Mouse (Mus musculus): ENCODE measurements around the gene Slc38a4.
A peak's percentile ranks its signal among the peaks of the same experiment; 100 is the strongest.

The Slc38a4 gene

GRCm38 (mm10) chr15:97055794-97056193, at the start of gene Slc38a4:
TSS of gene Slc38a4 (minus strand) at chr15:97055956.
- DNase-seq (ENCODE audit: low read depth, low spot score): peak; percentile 46

DNA sequence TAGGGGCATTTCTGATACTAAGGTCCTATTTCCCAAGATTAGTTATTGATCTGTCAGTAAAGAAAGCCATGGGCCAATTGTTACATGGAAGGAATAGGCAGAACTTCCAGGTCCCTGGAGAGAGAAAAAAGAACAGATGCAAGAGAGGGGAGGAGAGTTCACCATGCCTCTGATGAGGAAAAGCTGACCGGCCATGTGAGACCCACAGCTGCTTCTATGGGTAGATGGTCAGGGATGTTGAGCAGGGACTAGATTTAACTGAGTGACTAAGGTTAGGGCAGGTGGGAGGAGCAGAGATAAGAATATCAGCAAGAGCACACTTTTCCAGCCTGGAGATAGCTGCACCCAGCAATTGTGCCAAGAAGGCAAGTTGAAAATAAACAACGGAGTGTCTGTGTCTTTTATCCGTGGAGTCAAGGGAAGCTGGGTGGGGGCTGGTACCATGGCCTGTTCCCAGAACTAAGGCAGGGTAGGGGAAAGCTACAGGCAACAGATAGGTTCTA, 49.2 kb upstream of the Slc38a4 start:
- DNase-seq (ENCODE audit: low read depth, low spot score): no peak

- no peak for DNase-seq (ENCODE audit: low read depth, low spot score)
Measured at GRCm38 (mm10) chr15:97104048-97104447, 48.3 kb upstream of the Slc38a4 start.

DNA sequence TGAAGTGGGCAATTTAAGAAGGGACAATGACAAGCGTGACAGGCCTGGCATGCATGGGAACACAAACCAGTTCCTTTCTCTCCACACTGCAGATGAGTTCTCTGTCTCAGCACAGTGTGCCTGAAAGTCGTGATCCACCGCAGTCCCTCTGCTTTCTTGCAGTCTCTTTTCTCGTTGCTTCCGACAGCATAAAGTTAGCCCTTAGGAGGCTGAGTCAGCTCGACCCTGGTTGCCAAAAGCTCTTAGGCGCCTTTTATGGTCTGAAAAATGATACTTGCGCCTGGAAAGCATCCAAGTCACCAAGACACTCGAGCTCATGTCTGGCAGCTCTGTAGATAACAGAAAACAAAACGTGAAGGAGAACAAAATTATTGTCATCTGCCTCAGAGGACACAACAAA, 47.1 kb upstream of the Slc38a4 start:
- DNase-seq (ENCODE audit: low read depth, low spot score): peak; percentile 77

DNA sequence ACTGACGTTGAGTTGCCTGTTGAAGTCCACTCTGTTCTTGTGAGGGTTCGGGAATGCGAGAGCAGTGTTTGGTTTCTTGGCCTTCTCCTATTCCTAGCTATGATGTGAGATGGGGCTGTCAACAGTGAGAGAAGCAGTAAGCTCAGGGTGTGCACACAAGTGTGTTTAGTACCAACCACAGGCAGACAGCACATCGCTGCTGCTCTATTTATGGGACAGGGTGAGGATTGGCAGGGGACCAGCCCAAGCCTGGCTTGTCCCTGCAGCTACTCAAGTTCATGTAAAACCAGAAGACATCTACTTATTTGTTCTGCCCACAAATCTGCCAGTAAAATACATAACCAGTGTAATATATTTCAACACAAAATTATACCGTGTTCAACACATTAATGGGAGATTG, 46.4 kb upstream of the Slc38a4 start:
- peak; percentile 83 for DNase-seq (ENCODE audit: low read depth, low spot score)

DNA sequence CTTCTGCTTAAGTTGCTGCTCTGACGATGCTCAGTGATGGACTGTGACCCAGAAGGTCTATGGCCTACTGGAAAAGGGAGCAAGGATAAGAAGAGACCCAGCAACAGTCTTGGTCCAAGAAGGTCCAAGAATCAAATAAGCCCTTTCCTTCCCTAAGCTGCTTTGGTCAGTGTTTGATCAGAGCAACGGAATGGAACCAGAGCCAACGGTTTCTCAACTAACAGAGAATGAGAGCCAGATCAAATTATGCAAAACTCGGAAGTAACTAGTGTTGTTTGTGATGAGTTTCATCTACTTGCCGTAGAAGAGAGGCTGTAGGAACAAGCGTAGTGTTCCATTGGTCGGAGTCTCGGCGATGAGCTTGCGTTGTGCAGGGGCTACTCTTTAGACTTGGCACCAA, 43.3 kb upstream of the Slc38a4 start:
- DNase-seq (ENCODE audit: low read depth, low spot score): no peak

- no peak for DNase-seq (ENCODE audit: low read depth, low spot score)
Measured at GRCm38 (mm10) chr15:97097548-97097947, 41.8 kb upstream of the Slc38a4 start.

DNA sequence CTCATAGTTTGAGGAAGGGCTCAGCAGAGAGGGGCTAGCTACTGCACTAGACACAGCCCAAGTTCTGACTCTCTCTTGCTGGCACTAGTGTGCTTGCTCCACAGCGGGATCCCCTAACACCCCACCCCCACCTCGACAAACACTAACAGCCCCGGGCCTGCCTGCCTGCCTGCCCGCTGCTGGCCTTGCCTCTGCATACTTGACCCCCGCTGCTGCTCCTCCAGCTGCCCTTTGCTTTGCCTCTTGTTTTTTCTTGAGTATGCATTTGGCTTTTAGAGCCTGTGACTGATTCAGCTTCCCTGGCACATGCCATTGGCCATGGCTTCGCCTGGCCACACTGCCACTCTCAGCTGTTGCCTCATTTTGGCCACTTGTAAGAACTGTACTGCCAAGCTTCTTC, 33.8 kb upstream of the Slc38a4 start:
- peak; percentile 86 for DNase-seq (ENCODE audit: low read depth, low spot score)

- DNase-seq (ENCODE audit: low read depth, low spot score): no peak
Measured at GRCm38 (mm10) chr15:97085833-97086232, 30.1 kb upstream of the Slc38a4 start.

GRCm38 (mm10) chr15:97077665-97078064, 21.9 kb upstream of the Slc38a4 start:
- DNase-seq (ENCODE audit: low read depth, low spot score): no peak

DNA sequence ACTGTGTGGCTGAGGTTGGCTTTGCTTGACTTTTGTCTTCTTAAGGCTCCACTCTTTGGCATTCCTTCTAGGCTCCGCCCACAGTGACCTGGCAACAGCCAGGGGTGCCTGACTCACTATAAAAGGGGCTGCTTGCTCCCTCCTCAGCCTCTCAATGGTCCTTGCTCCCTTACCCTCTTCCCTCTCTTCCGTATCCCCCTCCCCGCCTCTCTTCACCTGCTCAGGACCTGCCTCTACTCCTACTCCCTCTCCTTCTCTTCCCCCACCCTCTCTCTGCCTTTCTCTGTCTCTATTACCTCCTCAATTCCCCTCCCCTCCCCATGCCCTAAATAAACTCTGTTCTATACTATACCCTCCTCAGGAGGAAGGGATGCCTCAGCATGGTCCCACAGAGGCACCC, 20.3 kb upstream of the Slc38a4 start:
- DNase-seq (ENCODE audit: low read depth, low spot score): no peak

DNA sequence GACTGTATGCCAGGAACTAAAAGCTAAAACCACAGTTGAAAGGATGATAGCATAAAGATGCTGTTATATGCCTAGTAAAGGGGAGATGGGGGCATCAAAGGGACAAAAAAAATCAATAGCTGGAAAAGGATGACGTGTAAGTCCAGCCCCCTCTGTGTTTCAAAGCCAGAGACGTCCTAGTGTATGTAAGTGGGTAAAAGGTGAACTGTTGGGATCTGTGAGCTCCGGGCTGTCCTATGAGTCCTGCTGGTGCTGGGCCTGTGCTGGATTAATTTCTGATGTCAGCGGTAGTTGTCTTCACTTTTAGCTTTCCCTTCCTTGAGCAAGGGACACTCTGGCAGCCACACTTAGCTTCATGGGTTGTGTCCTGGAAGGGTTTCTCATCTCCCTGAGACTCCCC, 19.5 kb upstream of the Slc38a4 start:
- no peak for DNase-seq (ENCODE audit: low read depth, low spot score)

GRCm38 (mm10) chr15:97072859-97073826, 17.4 kb upstream of the Slc38a4 start:
- DNase-seq (ENCODE audit: low read depth, low spot score): peak; percentile 44

GRCm38 (mm10) chr15:97067340-97068136, 11.8 kb upstream of the Slc38a4 start:
- DNase-seq (ENCODE audit: low read depth, low spot score): no peak

DNA sequence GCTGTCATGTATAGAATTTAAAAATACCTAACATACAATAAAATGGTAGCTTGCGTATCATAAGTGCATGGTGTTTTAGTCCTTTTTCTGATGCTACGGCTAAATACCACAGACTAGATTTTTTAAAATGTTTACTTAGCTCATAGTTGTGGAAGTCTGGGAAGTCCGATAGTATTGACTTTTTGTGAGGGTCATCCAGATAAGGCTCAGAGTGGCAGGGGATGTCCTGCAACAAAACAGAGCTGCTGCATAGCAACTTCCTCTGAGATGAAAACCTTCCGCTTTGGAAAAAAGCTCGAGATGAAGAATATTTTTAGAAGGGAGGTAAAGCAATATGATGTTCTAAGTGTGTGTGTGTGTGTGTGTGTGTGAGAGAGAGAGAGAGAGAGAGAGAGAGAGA, 11.2 kb upstream of the Slc38a4 start:
- DNase-seq (ENCODE audit: low read depth, low spot score): no peak

- DNase-seq (ENCODE audit: low read depth, low spot score): no peak
Measured at GRCm38 (mm10) chr15:97063211-97063610, 7.5 kb upstream of the Slc38a4 start.

DNA sequence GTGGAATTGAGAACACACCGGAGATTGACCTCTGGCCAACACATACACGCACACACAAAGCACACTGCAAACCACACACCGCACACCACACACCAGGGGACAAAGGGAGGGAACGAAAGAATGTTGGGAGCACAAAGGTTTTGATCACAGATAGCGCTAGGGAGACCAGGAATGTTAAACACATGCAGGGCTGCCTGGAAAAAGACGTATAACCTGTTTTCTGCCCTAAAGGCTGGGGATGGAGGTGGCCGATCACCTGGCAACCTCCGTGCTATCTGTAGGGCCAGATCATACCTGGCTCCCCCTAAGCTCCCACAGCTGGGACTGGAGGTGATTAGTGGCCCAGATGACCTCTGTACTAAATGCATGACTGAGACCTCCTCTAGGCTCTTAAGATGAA, 5.2 kb upstream of the Slc38a4 start:
- DNase-seq (ENCODE audit: low read depth, low spot score): no peak

- no peak for DNase-seq (ENCODE audit: low read depth, low spot score)
Measured at GRCm38 (mm10) chr15:97060571-97060970, 4.8 kb upstream of the Slc38a4 start.

DNA sequence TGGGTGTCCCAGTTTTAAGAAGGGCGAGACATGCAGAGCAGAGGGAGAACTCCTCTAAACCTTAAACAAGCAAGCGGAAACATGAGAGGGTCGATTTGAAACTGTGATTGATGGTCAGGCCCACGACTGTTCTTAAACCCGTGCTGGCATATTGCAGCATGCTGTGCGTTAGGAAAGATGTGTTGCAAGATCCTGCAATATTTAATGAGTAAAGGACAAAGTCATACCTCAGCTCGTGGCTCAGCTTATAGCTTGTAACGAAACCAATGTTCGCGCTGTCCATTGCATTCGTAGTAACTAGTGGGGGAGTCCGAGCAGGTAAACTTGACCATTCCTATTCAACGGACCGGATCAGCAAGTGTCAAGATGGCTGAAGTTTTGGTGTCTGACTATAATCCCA, 4.3 kb upstream of the Slc38a4 start:
- DNase-seq (ENCODE audit: low read depth, low spot score): no peak

- no peak for DNase-seq (ENCODE audit: low read depth, low spot score)
Measured at GRCm38 (mm10) chr15:97059071-97060041, 3.6 kb upstream of the Slc38a4 start.
